Mouse (Mus musculus): ENCODE measurements around the gene Minpp1.

- TF ChIP-seq CTCF (IDR thresholded peaks at IDR 0.05) = no peak
- no peak for TF ChIP-seq EP300 (IDR thresholded peaks at IDR 0.05)
These were observed 8.9 kb upstream of the Minpp1 start for GRCm38 (mm10) chr19:32476712-32477052.
